Mouse (Mus musculus) midbrain, postnatal 0 days (tissue): Measurements from ENCODE around the gene Rfc1. TPM values are rescaled to one million over a fixed set of nuclear protein-coding genes. Genes with fewer than 3 reads are reported as not detected.
"Not testable (repeated sequence)": the region's sequence is repeated elsewhere in the genome, so short reads cannot be mapped to it uniquely, and the experiment has no call there.

Experiments used
- ATAC-seq: fragments of 200-750 bp; cut with Nextera tagmentation; 2 replicates; pipeline ENCODE4 v1.8.0; 2017; ENCODE audit warnings: moderate number of reproducible peaks, mild to moderate bottlenecking, moderate TSS enrichment, moderate library complexity; ENCODE audit not compliant: low FRiP score
- DNase-seq: peaks from one replicate; pipeline ENCODE4 v3.0.0-alpha.2; 2015; ENCODE audit warnings: low spot score
- H3K27ac ChIP-seq: fragments of 300-500 bp; sonication (generic); 2 replicates; pipeline ENCODE4 v1.5.1; 2014; ENCODE audit warnings: low read depth, mild to moderate bottlenecking, low read length, mixed read lengths
- H3K27me3 ChIP-seq: fragments of 300-500 bp; sonication (generic); 2 replicates; pipeline ENCODE4 v1.6.1; 2014; ENCODE audit warnings: low read length, control low read depth, mixed read lengths; ENCODE audit not compliant: insufficient read depth
- H3K36me3 ChIP-seq: fragments of 300-500 bp; sonication (generic); 2 replicates; pipeline ENCODE4 v1.6.1; 2014; ENCODE audit warnings: low read length, control low read depth, mixed read lengths; ENCODE audit not compliant: insufficient read depth
- H3K4me1 ChIP-seq: fragments of 300-500 bp; sonication (generic); 2 replicates; pipeline ENCODE4 v1.6.1; 2014; ENCODE audit warnings: mild to moderate bottlenecking, control low read depth, antibody characterized with exemption, low read length, mixed read lengths; ENCODE audit not compliant: insufficient read depth
- H3K4me2 ChIP-seq: fragments of 300-500 bp; sonication (generic); 2 replicates; pipeline ENCODE4 v1.6.1; 2014; ENCODE audit warnings: low read depth, mild to moderate bottlenecking, low read length, mixed read lengths; ENCODE audit not compliant: poor library complexity, severe bottlenecking
- H3K4me3 ChIP-seq: fragments of 300-500 bp; sonication (generic); 2 replicates; pipeline ENCODE4 v1.5.1; 2014; ENCODE audit warnings: low read depth, mild to moderate bottlenecking, low read length, moderate library complexity
- H3K9ac ChIP-seq: fragments of 300-500 bp; sonication (generic); replicated peaks from 2 replicates; pipeline ENCODE4 v1.6.1; 2014; ENCODE audit warnings: mild to moderate bottlenecking, low read length, moderate library complexity, mixed read lengths; ENCODE audit not compliant: poor library complexity, severe bottlenecking
- H3K9me3 ChIP-seq: fragments of 300-500 bp; sonication (generic); 2 replicates; pipeline ENCODE4 v1.6.1; 2016; ENCODE audit warnings: low read length, control low read depth
- CTCF ChIP-seq: IDR thresholded peaks from 2 replicates; pipeline ENCODE4 v1.5.1; 2016; ENCODE audit warnings: antibody characterized with exemption, mild to moderate bottlenecking
- WGBS: fragments of 180-500 bp; shearing (Covaris S2); extraction: QIAGEN DNeasy Blood & Tissue Kit; methylation state at CpG from one replicate; pipeline ENCODE4 v1.1.7; 2014; 5-methylcytosine and 5-hydroxymethylcytosine counted together
- polyA plus RNA-seq: library from polyadenylated mRNA; unstranded; fragments of >200 nt; fragmentation: Nextera tagmentation; extraction: Ambion mirVana; gene quantifications from 2 replicates; pipeline ENCODE4 v1.2.1, GENCODE M21; 2015
- total RNA-seq: library from RNA; depleted of rRNA; stranded (reverse); fragments of >200 nt; gene quantifications from 2 replicates; pipeline ENCODE4 v1.2.3, GENCODE M21; 2014

The Rfc1 gene
- total and polyA plus RNA-seq, 2 experiments from 2014 or later: 22.7 to 27.7 TPM

GRCm38 (mm10) chr5:65298167-65298950, 37.1 kb downstream of the Rfc1 start:
- H3K9me3 ChIP-seq: no peaks in the 10 kb centered on the region
- H3K4me1 ChIP-seq: no peaks in the 10 kb centered on the region
- no peak for TF ChIP-seq CTCF
- no peak overlapping the region for H3K4me2 ChIP-seq
- peaks cover 17% of the 10 kb centered on the region; the same call in 1 of the 2 replicates for H3K36me3 ChIP-seq
- no peak overlapping the region for H3K4me3 ChIP-seq
- DNase-seq (no peak), ATAC-seq (no peak)
- WGBS: 89% methylated on average over 7 of the region's 7 CpGs
- H3K27me3 ChIP-seq: no peaks in the 10 kb centered on the region
- H3K9ac ChIP-seq: no peak overlapping the region
- no peak overlapping the region for H3K27ac ChIP-seq

GRCm38 (mm10) chr5:65294270-65294669, 41.2 kb downstream of the Rfc1 start:
- Histone ChIP-seq H3K36me3 (peaks cover 21% of the 10 kb centered on the region; the same call in 1 of the 2 replicates), H3K9ac (no peak overlapping the region), H3K9me3 (no peaks in the 10 kb centered on the region), H3K4me1 (no peaks in the 10 kb centered on the region), H3K4me2 (no peak overlapping the region), H3K27me3 (no peaks in the 10 kb centered on the region), H3K27ac (no peak overlapping the region), H3K4me3 (no peak overlapping the region)
- no peak for TF ChIP-seq CTCF
- no peak for ATAC-seq
- DNase-seq: no peak
- WGBS: 79% methylated on average over 2 of the region's 2 CpGs

- Histone ChIP-seq H3K4me3 (no peak overlapping the region), H3K27ac (no peak overlapping the region), H3K9me3 (no peaks in the 10 kb centered on the region), H3K9ac (no peak overlapping the region), H3K4me1 (no peaks in the 10 kb centered on the region), H3K27me3 (no peaks in the 10 kb centered on the region), H3K36me3 (peaks cover 21% of the 10 kb centered on the region; the same call in 1 of the 2 replicates), H3K4me2 (no peak overlapping the region)
- no peak for DNase-seq
- no peak for TF ChIP-seq CTCF
- WGBS: 88% methylated on average over 6 of the region's 6 CpGs
- no peak for ATAC-seq
These were observed 41.8 kb downstream of the Rfc1 start for GRCm38 (mm10) chr5:65293627-65294026.

GRCm38 (mm10) chr5:65289009-65289408, 46.5 kb downstream of the Rfc1 start:
- 91% methylated on average over 8 of the region's 8 CpGs for WGBS
- peaks cover 33% of the 10 kb centered on the region; the same call in 1 of the 2 replicates for H3K36me3 ChIP-seq
- H3K9me3 ChIP-seq, H3K27me3 ChIP-seq, DNase-seq, H3K4me2 ChIP-seq, H3K4me3 ChIP-seq, H3K27ac ChIP-seq, H3K9ac ChIP-seq, ATAC-seq, H3K4me1 ChIP-seq: not testable (repeated sequence)

- H3K4me2 ChIP-seq: no peak overlapping the region
- H3K36me3 ChIP-seq: peaks cover 29% of the 10 kb centered on the region; the same call in 1 of the 2 replicates
- no peak for TF ChIP-seq CTCF
- no peak overlapping the region for H3K9ac ChIP-seq
- H3K27ac ChIP-seq: no peak overlapping the region
- no peaks in the 10 kb centered on the region for H3K9me3 ChIP-seq
- no peaks in the 10 kb centered on the region for H3K4me1 ChIP-seq
- WGBS: 86% methylated on average over 24 of the region's 24 CpGs
- no peak for ATAC-seq
- H3K27me3 ChIP-seq: no peaks in the 10 kb centered on the region
- H3K4me3 ChIP-seq: no peak overlapping the region
- peak; percentile 57 for DNase-seq
These were observed 47.4 kb downstream of the Rfc1 start for GRCm38 (mm10) chr5:65287751-65288701.
